Mouse (Mus musculus) lung, postnatal 4 days (tissue): ENCODE data around the gene Ddost.
"Not testable (repeated sequence)": the region's sequence is repeated elsewhere in the genome, so short reads cannot be mapped to it uniquely, and the experiment has no call there.

Experiments
- DNase-seq, 2 experiments: peaks; one replicate each; pipeline ENCODE4 v3.0.0; 2021

The Ddost gene

GRCm38 (mm10) chr4:138312105-138312504 lies 7.6 kb downstream of the Ddost start:
- no peak for DNase-seq

DNA sequence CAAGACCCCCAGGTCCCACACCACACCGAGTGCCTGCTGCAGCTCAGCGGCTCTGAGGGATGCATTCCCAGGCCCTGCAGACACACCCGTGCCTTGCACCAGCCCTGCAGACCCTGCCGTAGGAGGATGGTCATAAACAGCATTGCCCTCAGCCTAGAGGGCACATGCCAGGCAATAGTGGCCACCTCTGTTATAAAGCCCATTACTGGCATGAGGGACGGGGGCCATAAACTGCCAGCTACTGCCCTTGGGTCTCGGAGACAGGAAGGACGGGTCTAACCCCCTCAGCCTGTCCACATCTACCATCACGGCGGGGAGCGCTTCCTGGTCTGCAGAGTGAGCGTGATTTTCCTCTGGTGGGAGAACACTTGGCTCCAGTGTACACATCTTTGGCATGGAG lies 8.5 kb downstream of the Ddost start:
- DNase-seq, result no peak

GRCm38 (mm10) chr4:138313795-138314194 lies 9.3 kb downstream of the Ddost start:
- DNase-seq, result no peak

GRCm38 (mm10) chr4:138315781-138316180 lies 11.3 kb downstream of the Ddost start:
- DNase-seq, result peak in 1 of 2 experiments; percentile 44

DNA sequence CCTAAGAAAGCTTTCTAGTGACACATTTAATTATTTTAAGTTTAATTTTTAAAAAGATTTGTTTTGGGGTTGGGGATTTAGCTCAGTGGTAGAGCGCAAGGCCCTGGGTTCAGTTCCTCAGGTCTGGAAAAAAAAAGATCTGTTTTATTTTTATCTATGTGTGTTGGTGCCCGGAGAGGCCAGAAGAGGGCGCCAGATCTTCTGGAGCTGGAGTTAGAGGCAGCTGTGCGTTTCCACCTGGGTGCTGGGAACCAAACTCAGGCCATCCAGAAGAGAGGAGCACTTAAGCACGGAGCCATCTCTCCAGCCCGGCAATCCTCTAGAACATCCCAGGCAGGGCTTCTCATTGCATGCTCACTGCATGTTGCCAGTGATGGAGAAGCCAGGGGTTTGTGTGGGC lies 11.8 kb downstream of the Ddost start:
- DNase-seq, result no peak

DNA sequence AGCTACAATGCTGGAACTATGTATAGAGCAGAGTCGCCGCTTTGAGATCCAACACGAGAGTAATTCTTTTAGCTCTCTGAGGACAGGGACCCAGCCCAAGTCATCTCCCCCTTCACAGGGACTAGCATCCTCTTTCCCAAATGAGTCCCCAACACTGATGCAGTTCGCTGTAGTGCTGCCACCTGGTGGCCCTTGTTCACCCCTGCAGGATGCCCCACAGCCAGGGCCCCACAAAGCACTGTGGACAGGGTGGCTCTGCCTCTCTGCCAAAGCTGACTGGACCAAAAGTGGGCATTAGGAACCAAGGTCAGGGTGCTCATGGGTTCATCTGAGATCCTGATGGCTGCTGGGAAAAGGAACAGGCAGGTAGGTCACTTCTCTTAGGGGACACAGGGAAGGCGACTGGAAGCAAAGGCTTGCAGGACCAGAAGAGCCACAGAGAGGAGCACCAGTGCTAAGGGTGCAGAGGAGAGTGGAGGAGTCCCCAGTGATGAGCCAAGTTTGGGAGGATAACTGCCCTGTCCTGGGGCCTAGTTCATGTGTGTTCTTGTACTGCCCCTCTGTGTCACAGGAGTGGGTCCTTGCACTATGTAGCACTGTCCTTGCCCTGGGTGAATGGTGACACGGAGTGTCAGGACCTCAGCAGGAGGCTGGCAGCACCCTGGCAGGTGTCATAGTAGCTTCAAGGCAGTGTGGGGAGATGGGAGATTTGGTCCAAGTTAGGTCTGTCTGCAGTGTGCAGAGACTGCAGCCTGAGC lies 14.2 kb downstream of the Ddost start:
- DNase-seq, result peak; percentile 58 to 66

- peak; percentile 84 to 90 for DNase-seq
These were observed 15.0 kb downstream of the Ddost start for GRCm38 (mm10) chr4:138319508-138319907.

DNA sequence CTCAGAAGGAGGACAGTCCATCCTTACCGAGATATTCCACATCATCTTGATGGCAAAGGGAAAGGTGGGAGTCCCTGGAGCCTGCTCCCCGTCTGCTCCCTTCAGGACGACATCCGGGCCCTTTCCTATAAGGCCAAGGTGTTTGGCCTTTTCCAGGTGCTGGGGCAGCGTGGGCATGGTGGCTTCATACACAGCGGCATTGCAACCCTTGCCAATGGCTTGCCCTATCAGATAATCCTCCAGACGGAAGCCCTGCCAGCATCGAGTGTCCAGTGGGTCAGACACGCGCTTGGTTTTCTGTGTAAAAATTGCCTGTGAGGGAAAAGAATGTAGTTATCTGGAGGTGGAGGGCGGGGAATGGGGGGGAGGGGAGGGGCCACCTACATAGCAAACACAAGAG lies 16.2 kb downstream of the Ddost start:
- no peak for DNase-seq

GRCm38 (mm10) chr4:138321488-138321887 lies 17.0 kb downstream of the Ddost start:
- no peak for DNase-seq

DNA sequence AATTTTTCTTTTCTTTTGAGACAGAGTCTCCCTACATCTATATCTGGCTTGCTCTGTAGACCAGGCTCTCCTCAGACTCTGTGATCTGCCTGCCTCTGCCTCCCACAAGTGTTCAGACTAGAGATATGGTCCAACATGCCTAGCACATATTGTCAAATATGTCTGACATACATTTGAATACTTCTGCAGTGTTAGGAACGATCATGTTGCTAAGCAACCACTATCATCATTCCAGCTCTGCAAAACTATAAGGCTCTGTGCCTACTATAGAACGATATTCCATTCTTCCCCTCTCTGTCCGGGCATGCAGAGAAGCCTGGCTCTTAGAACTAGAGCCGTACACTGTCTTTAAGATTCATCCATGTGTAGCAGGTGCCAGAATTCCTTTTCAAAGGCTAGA lies 18.2 kb downstream of the Ddost start:
- no peak for DNase-seq

DNA sequence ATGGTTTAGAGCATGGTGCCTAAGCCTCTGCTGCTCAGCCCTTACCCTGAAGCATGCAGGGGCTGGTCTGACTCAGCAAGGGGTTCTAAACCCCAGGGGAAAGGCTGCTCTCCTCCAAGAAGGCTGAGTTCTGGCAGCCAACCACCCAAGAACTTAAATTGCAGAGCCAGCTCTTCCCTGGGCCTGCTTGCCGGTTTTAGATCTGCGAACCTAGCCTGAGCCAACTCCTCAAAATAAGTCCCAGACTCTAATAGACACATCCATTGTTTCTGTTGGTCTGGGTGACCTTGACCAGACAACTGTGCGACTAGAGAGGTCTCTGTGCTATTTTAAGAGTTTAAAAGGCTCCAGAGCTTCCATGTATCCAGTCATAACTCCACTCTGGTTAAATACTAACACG lies 19.2 kb downstream of the Ddost start:
- DNase-seq, result no peak

DNA sequence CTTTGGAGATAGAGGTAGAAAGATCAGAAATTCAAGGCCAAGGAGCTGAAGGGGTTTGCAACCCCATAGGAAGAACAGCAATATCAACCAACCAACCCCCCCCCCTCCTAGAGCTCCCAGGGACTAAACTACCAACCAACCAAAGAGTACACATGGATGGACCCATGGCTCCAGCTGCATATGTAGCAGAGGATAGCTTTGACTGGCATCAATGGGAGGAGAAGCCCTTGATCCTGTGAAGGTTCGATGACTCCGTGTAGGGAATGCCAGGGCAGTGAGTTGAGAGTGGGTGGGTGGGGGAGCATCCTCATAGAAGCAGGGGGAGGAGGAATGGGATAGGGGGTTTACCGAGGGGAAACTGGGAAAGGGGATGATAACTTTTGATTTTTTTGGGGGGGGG lies 19.9 kb downstream of the Ddost start:
- no peak for DNase-seq

DNA sequence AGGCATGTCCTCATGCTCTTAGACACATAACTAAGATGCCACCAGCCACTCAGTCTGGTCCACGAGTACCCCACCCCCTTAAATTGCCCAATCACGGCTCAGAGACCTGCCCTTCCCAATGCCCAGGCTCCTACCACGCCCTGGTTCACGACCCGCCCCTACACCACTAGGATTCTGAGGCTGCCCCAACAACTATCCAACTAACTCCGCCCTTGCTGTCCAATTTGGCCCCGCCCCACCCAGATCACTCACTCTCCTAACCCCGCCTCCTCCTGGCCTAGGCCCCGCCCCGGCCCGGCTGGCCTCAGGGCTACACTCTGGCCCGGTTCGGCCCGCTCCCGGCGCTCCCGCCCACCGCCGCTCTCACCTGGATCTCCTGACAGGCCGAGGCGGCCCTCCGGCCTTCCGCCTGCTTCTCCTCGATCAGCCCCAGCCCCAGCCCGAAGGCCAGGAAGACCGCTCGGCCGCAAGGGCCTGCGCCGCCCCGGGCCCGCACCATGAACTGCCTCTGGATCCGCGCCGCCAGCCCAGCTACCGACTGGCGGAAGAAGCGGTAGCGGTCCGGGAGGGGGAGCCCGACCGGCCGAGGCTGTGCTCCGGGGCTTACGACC lies 21.0 kb downstream of the Ddost start:
- DNase-seq, result peak; percentile 97 to 98

GRCm38 (mm10) chr4:138326077-138326695 lies 21.7 kb downstream of the Ddost start, which contains the start of gene Pink1:
Gene Pink1 (minus strand): TSS chr4:138326307.
- DNase-seq, result peak; percentile 94 to 95

DNA sequence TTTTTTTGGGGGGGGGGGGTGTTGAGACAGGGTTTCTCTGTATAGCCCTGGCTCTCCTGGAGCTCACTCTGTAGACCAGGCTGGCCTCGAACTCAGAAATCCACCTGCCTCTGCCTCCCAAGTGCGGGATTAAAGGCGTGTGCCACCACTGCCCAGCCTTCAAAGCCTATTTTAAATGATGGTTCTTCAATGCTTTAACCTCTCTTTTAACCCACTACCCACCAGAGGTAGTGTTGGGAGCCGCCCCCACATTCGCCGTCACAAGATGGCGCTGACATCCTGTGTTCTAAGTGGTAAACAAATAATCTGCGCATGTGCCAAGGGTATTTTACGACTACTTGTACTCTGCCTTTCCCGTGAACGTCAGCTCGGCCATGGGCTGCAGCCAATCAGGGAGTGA lies 22.6 kb downstream of the Ddost start:
- DNase-seq, result not testable (repeated sequence)

DNA sequence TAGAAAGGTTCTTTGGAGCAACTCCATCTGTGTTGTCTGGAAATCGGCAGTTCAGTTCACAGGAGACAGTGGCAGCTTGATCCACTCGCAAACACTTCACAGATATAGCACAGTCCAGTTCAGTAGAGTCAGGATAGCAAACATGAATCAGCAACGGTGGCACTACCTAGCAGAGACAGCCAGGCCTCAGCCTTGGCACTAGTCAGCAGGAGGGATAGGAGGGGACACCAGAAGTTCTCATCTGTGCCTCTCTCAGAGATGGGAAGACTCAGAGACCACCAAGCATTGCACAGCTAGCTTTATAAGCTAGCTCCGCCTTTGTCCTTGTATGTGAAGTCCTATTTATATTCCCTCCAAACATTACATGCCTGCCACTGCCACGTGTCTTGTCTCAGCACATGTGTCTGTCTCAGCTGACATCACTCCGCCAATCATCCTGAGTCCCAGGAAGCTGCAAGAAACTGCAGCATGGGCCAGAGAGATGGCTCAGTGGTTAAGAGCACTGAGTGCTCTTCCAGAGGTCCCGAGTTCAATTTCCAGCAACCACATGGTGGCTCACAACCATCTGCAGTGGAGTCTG lies 23.5 kb downstream of the Ddost start:
- DNase-seq, result no peak

GRCm38 (mm10) chr4:138330264-138330671 lies 25.7 kb downstream of the Ddost start:
- DNase-seq, result no peak

GRCm38 (mm10) chr4:138331647-138332046 lies 27.1 kb downstream of the Ddost start:
- DNase-seq, result no peak

GRCm38 (mm10) chr4:138333135-138333534 lies 28.6 kb downstream of the Ddost start:
- no peak for DNase-seq

DNA sequence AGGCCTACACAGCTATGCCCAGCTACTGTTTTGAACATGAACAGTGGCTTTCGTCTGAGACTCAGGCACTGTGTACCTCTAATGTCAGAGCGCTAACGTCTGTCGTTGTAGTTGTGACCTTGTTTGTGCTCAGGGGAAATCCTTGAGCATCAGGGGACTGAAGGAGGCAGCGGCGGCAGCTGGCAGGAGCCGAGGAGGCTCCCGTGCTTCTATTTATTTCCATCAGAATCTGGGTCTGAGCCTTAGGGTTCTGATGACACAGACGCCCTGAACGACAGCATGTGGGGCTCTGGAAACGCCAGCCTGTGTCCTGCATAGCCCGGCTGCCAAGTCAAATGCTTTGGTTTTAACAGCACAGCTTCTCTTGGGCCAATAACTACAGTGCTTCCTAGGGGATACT lies 30.5 kb downstream of the Ddost start:
- DNase-seq, result no peak

DNA sequence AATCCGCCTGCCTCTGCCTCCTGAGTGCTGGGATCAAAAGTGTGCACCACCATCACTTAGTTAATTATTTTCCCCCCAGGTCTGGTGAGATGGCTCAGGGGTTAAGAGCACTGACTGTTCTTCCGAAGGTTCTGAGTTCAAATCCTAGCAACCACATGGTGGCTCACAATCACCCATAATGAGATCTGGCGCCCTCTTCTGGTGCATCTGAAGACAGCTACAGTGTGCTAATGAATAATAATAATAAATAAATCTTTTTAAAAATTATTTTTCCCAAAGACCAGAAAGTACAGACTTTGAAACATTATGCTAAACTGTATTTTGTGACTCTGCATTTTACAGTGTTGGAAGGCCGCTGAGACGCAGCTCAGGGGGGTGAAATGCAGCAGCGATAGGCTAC lies 31.1 kb downstream of the Ddost start:
- no peak for DNase-seq

DNA sequence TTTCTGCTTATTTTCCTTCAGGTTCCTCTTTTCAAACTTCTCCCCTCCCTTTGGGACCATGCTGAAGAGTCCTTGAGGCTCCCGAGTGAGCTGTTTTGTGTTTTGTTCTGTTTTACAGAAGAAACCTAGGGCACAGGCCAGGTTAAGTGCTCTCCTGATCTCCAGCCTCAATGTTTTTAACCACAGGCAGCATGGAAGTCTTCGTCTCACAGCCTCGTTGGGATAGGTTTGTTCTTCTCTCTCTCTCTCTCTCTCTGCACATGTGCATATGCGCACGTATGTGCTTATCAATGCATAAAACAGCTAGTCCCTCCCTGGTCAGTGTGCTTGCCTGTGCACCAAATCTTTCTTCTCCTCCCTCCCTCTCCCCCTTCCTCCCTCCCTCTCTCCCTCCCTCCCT lies 32.3 kb downstream of the Ddost start:
- DNase-seq, result no peak

- no peak for DNase-seq
These were observed 32.8 kb downstream of the Ddost start for GRCm38 (mm10) chr4:138337341-138337740.

- DNase-seq, result peak in 1 of 2 experiments; percentile 55
These were observed 35.4 kb downstream of the Ddost start for GRCm38 (mm10) chr4:138339963-138340362.
